ENCODE assay signal across 10 mouse cellular contexts in genomic region chr9:44364480-44364879, GRCm38 (mm10). TPM values are rescaled to one million over a fixed set of nuclear protein-coding genes. Genes with fewer than 3 reads are reported as not detected.
DNase-seq lines count a peak whose midpoint lies in the region; ATAC-seq and TF ChIP-seq lines count a peak whose summit lies in the region.
"Had no signal": no experiment of that assay in that cellular context is flagged by ENCODE, and none has a peak within 500 bp of the region (broad histone marks: within the 10 kb centered on the region; RNA-seq: fewer than 3 reads in every experiment).

No protein-coding gene starts in this region.

- ATAC-seq in hindbrain, postnatal 0 days, result no peak
- no peak for ATAC-seq in hindbrain, embryonic 13.5 days (ENCODE audit: low FRiP score)

- in situ Hi-C loops in ES-E14 (cut with MboI; ENCODE audit: low sequenced_read_pairs in 2 of 2, unreplicated experiment in 2 of 2), result no loop called here

- no peak overlapping the region for H3K4me3 ChIP-seq in hindbrain, postnatal 0 days (ENCODE audit: low read length)
- H3K4me3 ChIP-seq in hindbrain, embryonic 13.5 days, result no peak overlapping the region
- no peak overlapping the region for H3K4me3 ChIP-seq in ES-E14 (ENCODE audit: insufficient read depth in 1 of 2, low read depth in 1 of 2, low read length in 2 of 2, poor library complexity in 1 of 2, severe bottlenecking in 1 of 2)
- no peak overlapping the region for H3K4me3 ChIP-seq in heart, embryonic 10.5 days
- H3K4me3 ChIP-seq: liver, embryonic 15.5 days had no signal

- peaks cover 3% of the 10 kb centered on the region; the same call in 1 of the 2 replicates for H3K36me3 ChIP-seq in hindbrain, postnatal 0 days (ENCODE audit: insufficient read depth, low read length)
- H3K36me3 ChIP-seq in hindbrain, embryonic 13.5 days, result peaks cover 5% of the 10 kb centered on the region
- H3K36me3 ChIP-seq in ES-E14 (ENCODE audit: control insufficient read depth, insufficient read depth, low read length, poor library complexity, severe bottlenecking), result 0 out of 2 replicates have a peak, but pooled peaks cover 1% of the 10 kb centered on the region
- H3K36me3 ChIP-seq in heart, embryonic 10.5 days, result peaks cover 3% of the 10 kb centered on the region

- 65% methylated on average over 3 of the region's 3 CpGs for WGBS in hindbrain, postnatal 0 days
- WGBS in hindbrain, embryonic 13.5 days, result 66% methylated on average over 3 of the region's 3 CpGs
- 66% methylated on average over 3 of the region's 3 CpGs for WGBS in heart, embryonic 10.5 days

- H3K9ac ChIP-seq in hindbrain, postnatal 0 days (replicated peaks; ENCODE audit: low read length), result no peak overlapping the region
- H3K9ac ChIP-seq in hindbrain, embryonic 13.5 days, result no peak overlapping the region
- H3K9ac ChIP-seq in ES-E14 (ENCODE audit: insufficient read depth, low read depth, low read length, poor library complexity, severe bottlenecking), result no peak overlapping the region
- H3K9ac ChIP-seq: liver, embryonic 15.5 days had no signal

- peak; percentile 33 for TF ChIP-seq CTCF in hindbrain, postnatal 0 days (IDR thresholded peaks at IDR 0.05; ENCODE audit: low read depth)

- intact Hi-C loops in left cerebral cortex, postnatal 36 days (cut with DNase I), result no loop called here

- no peak overlapping the region for H3K27ac ChIP-seq in hindbrain, postnatal 0 days
- no peak overlapping the region for H3K27ac ChIP-seq in hindbrain, embryonic 13.5 days
- no peak overlapping the region for H3K27ac ChIP-seq in ES-E14 (ENCODE audit: insufficient read depth, low read depth, low read length, poor library complexity, severe bottlenecking)
- no peak overlapping the region for H3K27ac ChIP-seq in heart, embryonic 10.5 days
- H3K27ac ChIP-seq: liver, embryonic 15.5 days had no signal

- peaks cover 6% of the 10 kb centered on the region; the same call in 1 of the 2 replicates for H3K4me1 ChIP-seq in hindbrain, postnatal 0 days (ENCODE audit: insufficient read depth, low read length)
- peaks cover 12% of the 10 kb centered on the region for H3K4me1 ChIP-seq in hindbrain, embryonic 13.5 days (replicated peaks)
- no peaks in the 10 kb centered on the region; a peak in 1 of 4 replicates for H3K4me1 ChIP-seq in ES-E14 (ENCODE audit: control insufficient read depth in 2 of 2, insufficient read depth in 2 of 2, low read length in 2 of 2, poor library complexity in 1 of 2)
- peaks cover 7% of the 10 kb centered on the region for H3K4me1 ChIP-seq in heart, embryonic 10.5 days

- no peak overlapping the region for H3K4me2 ChIP-seq in hindbrain, postnatal 0 days (ENCODE audit: low read depth, low read length)
- H3K4me2 ChIP-seq in hindbrain, embryonic 13.5 days, result no peak overlapping the region
- H3K4me2 ChIP-seq: liver, embryonic 15.5 days had no signal

- H3K9me3 ChIP-seq in hindbrain, postnatal 0 days (ENCODE audit: low read length), result no peaks in the 10 kb centered on the region
- no peaks in the 10 kb centered on the region for H3K9me3 ChIP-seq in hindbrain, embryonic 13.5 days
- no peaks in the 10 kb centered on the region for H3K9me3 ChIP-seq in ES-E14 (ENCODE audit: control insufficient read depth, insufficient read depth, low read depth, low read length)
- H3K9me3 ChIP-seq in heart, embryonic 10.5 days, result no peaks in the 10 kb centered on the region
- H3K9me3 ChIP-seq: liver, embryonic 15.5 days had no signal

- H3K27me3 ChIP-seq in hindbrain, postnatal 0 days (ENCODE audit: insufficient read depth, low read length), result no peaks in the 10 kb centered on the region
- no peaks in the 10 kb centered on the region for H3K27me3 ChIP-seq in hindbrain, embryonic 13.5 days
- H3K27me3 ChIP-seq in heart, embryonic 10.5 days (ENCODE audit: insufficient read depth, poor library complexity, severe bottlenecking), result no peaks in the 10 kb centered on the region
- H3K27me3 ChIP-seq: liver, embryonic 15.5 days had no signal

- no peak for DNase-seq in hindbrain, postnatal 0 days (ENCODE audit: low spot score)
- DNase-seq in 416B (ENCODE audit: low read depth) (peak; percentile 58), ES-E14 (ENCODE audit: low read depth, low spot score) (peak; percentile 66)
- DNase-seq in kidney, postnatal 36 days, result peak; percentile 38 to 77
- no peak for DNase-seq in gastrocnemius, postnatal 4 days (ENCODE audit: low spot score in 2 of 2)
- no peak for DNase-seq in left cerebral cortex, postnatal 36 days (ENCODE audit: low spot score in 2 of 2)
- no peak for DNase-seq in heart, embryonic 10.5 days (ENCODE audit: low spot score)
- DNase-seq: adrenal gland, adult 2 months had no signal

TF ChIP-seq in ES-E14, 5 proteins besides CTCF, POLR2A, EP300 and RAD21:
- no peak for TF ChIP-seq HCFC1 (IDR thresholded peaks at IDR 0.05; ENCODE audit: borderline replicate concordance, insufficient read depth, low read length)
- peak; percentile 29; the same call in 1 of the 2 replicates for TF ChIP-seq ZC3H11A (IDR thresholded peaks at IDR 0.05; ENCODE audit: borderline replicate concordance, low read depth, low read length)
- TF ChIP-seq CHD2 (IDR thresholded peaks at IDR 0.05; ENCODE audit: low read depth, low read length), result no peak

RNA-seq across cellular contexts. Expression of gene Vps11, which starts 3.0 kb away (rescaled TPM):
- 41.6 and 53.2 TPM in 2 replicates for total RNA-seq in hindbrain, postnatal 0 days (2014; rRNA removed)
- 39.3 and 39.9 TPM in 2 replicates for polyA plus RNA-seq in hindbrain, postnatal 0 days (2015; fragmentation: Nextera tagmentation; extraction: Ambion mirVana)
- 36.2 and 38.0 TPM in 2 replicates for polyA plus RNA-seq in hindbrain, embryonic 13.5 days (2015; fragmentation: Nextera tagmentation; extraction: Ambion mirVana)
- 35.0 and 35.8 TPM in 2 replicates for total RNA-seq in ES-E14 (2012; rRNA removed)
- total RNA-seq in gastrocnemius, postnatal 4 days (2021), result 10 to 100 TPM; 25.4 to 27.9 TPM
- total RNA-seq in left cerebral cortex, postnatal 36 days (2021), result 10 to 100 TPM; 52.5 to 55.5 TPM
- polyA plus RNA-seq in heart, embryonic 10.5 days (2016; fragmentation: Nextera tagmentation; extraction: Ambion mirVana), result 22.8 and 26.3 TPM in 2 replicates

RNA-seq across cellular contexts. Expression of gene Hyou1, which starts 14.8 kb away (rescaled TPM):
- 60.6 and 95.7 TPM in 2 replicates for total RNA-seq in hindbrain, postnatal 0 days (2014; rRNA removed)
- 15.5 and 17.4 TPM in 2 replicates for polyA plus RNA-seq in hindbrain, postnatal 0 days (2015; fragmentation: Nextera tagmentation; extraction: Ambion mirVana)
- 25.6 and 27.7 TPM in 2 replicates for polyA plus RNA-seq in hindbrain, embryonic 13.5 days (2015; fragmentation: Nextera tagmentation; extraction: Ambion mirVana)
- total RNA-seq in ES-E14 (2012; rRNA removed), result 246 and 320 TPM in 2 replicates
- 10 to 100 TPM; 49.2 to 51.3 TPM for total RNA-seq in gastrocnemius, postnatal 4 days (2021)
- 100 to 1,000 TPM; 113 to 146 TPM for total RNA-seq in left cerebral cortex, postnatal 36 days (2021)
- polyA plus RNA-seq in heart, embryonic 10.5 days (2016; fragmentation: Nextera tagmentation; extraction: Ambion mirVana), result 23.4 and 25.0 TPM in 2 replicates

RNA-seq across cellular contexts. Expression of gene Hmbs, which starts 20.5 kb away (rescaled TPM):
- 38.7 and 38.8 TPM in 2 replicates for total RNA-seq in hindbrain, postnatal 0 days (2014; rRNA removed)
- polyA plus RNA-seq in hindbrain, postnatal 0 days (2015; fragmentation: Nextera tagmentation; extraction: Ambion mirVana), result 64.3 and 67.3 TPM in 2 replicates
- 66.8 and 70.8 TPM in 2 replicates for polyA plus RNA-seq in hindbrain, embryonic 13.5 days (2015; fragmentation: Nextera tagmentation; extraction: Ambion mirVana)
- total RNA-seq in ES-E14 (2012; rRNA removed), result 69.9 and 71.3 TPM in 2 replicates
- 10 to 100 TPM; 33.7 to 34.0 TPM for total RNA-seq in gastrocnemius, postnatal 4 days (2021)
- 10 to 100 TPM; 17.9 to 18.0 TPM for total RNA-seq in left cerebral cortex, postnatal 36 days (2021)
- polyA plus RNA-seq in heart, embryonic 10.5 days (2016; fragmentation: Nextera tagmentation; extraction: Ambion mirVana), result 276 and 285 TPM in 2 replicates

RNA-seq across cellular contexts. Expression of gene H2afx, which starts 30.0 kb away (rescaled TPM):
- total RNA-seq in hindbrain, postnatal 0 days (2014; rRNA removed), result 272 and 314 TPM in 2 replicates
- polyA plus RNA-seq in hindbrain, postnatal 0 days (2015; fragmentation: Nextera tagmentation; extraction: Ambion mirVana), result 123 and 136 TPM in 2 replicates
- polyA plus RNA-seq in hindbrain, embryonic 13.5 days (2015; fragmentation: Nextera tagmentation; extraction: Ambion mirVana), result 145 and 151 TPM in 2 replicates
- total RNA-seq in ES-E14 (2012; rRNA removed), result 967 and 1,137 TPM in 2 replicates
- total RNA-seq in gastrocnemius, postnatal 4 days (2021), result 10 to 100 TPM; 80.5 to 93.0 TPM
- total RNA-seq in left cerebral cortex, postnatal 36 days (2021), result 10 to 100 TPM; 53.2 to 62.5 TPM
- polyA plus RNA-seq in heart, embryonic 10.5 days (2016; fragmentation: Nextera tagmentation; extraction: Ambion mirVana), result 258 and 270 TPM in 2 replicates

RNA-seq across cellular contexts. Expression of gene Slc37a4, which starts 32.2 kb away (rescaled TPM):
- total RNA-seq in hindbrain, postnatal 0 days (2014; rRNA removed), result 72.7 and 93.9 TPM in 2 replicates
- 40.2 and 40.3 TPM in 2 replicates for polyA plus RNA-seq in hindbrain, postnatal 0 days (2015; fragmentation: Nextera tagmentation; extraction: Ambion mirVana)
- polyA plus RNA-seq in hindbrain, embryonic 13.5 days (2015; fragmentation: Nextera tagmentation; extraction: Ambion mirVana), result 64.7 and 65.9 TPM in 2 replicates
- 9.8 and 10.0 TPM in 2 replicates for total RNA-seq in ES-E14 (2012; rRNA removed)
- 10 to 100 TPM; 58.2 to 68.3 TPM for total RNA-seq in gastrocnemius, postnatal 4 days (2021)
- total RNA-seq in left cerebral cortex, postnatal 36 days (2021), result 10 to 100 TPM; 27.6 to 33.4 TPM
- polyA plus RNA-seq in heart, embryonic 10.5 days (2016; fragmentation: Nextera tagmentation; extraction: Ambion mirVana), result 25.3 and 33.4 TPM in 2 replicates

Comparison
In these comparisons a context has a peak if more than half of its experiments do, and no peak if none do; other contexts are left out.
1. DNase-seq: peak in 416B (single experiment), ES-E14 (single experiment) and kidney, postnatal 36 days (2 of 2); none in hindbrain, postnatal 0 days (single experiment), gastrocnemius, postnatal 4 days (0 of 2), left cerebral cortex, postnatal 36 days (0 of 2) and heart, embryonic 10.5 days (single experiment).